Mouse (Mus musculus): ENCODE measurements around the gene Rgl2. TPM values are rescaled to one million over a fixed set of nuclear protein-coding genes. Genes with fewer than 3 reads are reported as not detected.
A peak's percentile ranks its signal among the peaks of the same experiment; 100 is the strongest.

Gene Rgl2
- polyA plus RNA-seq, 1 experiment from 2014 or later, result 39.0 TPM

- WGBS, result 46% methylated on average over 19 of the region's 19 CpGs
These were observed 12.0 kb downstream of the Rgl2 start for GRCm38 (mm10) chr17:33941381-33941780.

GRCm38 (mm10) chr17:33943454-33943853, 14.1 kb downstream of the Rgl2 start:
- Histone ChIP-seq H3K4me1 (ENCODE audit: insufficient read depth, low read depth, low read length) (peaks cover 6% of the 10 kb centered on the region; the same call in 1 of the 2 replicates), H3K27me3 (replicated peaks; ENCODE audit: insufficient read depth, low read length) (no peaks in the 10 kb centered on the region), H3K9ac (replicated peaks; ENCODE audit: low read depth) (no peak overlapping the region), H3K36me3 (ENCODE audit: insufficient read depth, low read length) (no peaks in the 10 kb centered on the region), H3K4me2 (replicated peaks; ENCODE audit: low read depth, low read length) (no peak overlapping the region), H3K9me3 (ENCODE audit: low read length) (no peaks in the 10 kb centered on the region), H3K4me3 (ENCODE audit: low read depth, low read length) (no peak overlapping the region), H3K27ac (ENCODE audit: low read length) (no peak overlapping the region)
- TF ChIP-seq CTCF (IDR thresholded peaks at IDR 0.05) (no peak), EP300 (IDR thresholded peaks at IDR 0.05) (no peak)
- 91% methylated on average over 15 of the region's 15 CpGs for WGBS
- ATAC-seq, result no peak
- DNase-seq (ENCODE audit: low spot score), result no peak

More at GRCm38 (mm10) chr17:33941381-33941780, 12.0 kb downstream of the Rgl2 start:
- H3K4me2 ChIP-seq (replicated peaks; ENCODE audit: low read depth, low read length), result peak overlapping the region; percentile 97
- no peaks in the 10 kb centered on the region for H3K27me3 ChIP-seq (replicated peaks; ENCODE audit: insufficient read depth, low read length)
- TF ChIP-seq CTCF (IDR thresholded peaks at IDR 0.05) (no peak), EP300 (IDR thresholded peaks at IDR 0.05) (no peak)
- no peak for ATAC-seq
- 0 out of 2 replicates have a peak, but pooled peaks cover 8% of the 10 kb centered on the region for H3K36me3 ChIP-seq (ENCODE audit: insufficient read depth, low read length)
- no peak overlapping the region for H3K27ac ChIP-seq (ENCODE audit: low read length)
- DNase-seq (ENCODE audit: low spot score), result no peak
- peak overlapping the region; percentile 87; the same call in 1 of the 2 replicates for H3K9ac ChIP-seq (replicated peaks; ENCODE audit: low read depth)
- peak overlapping the region; percentile 62 for H3K4me3 ChIP-seq (ENCODE audit: low read depth, low read length)
- no peaks in the 10 kb centered on the region for H3K9me3 ChIP-seq (ENCODE audit: low read length)
- peaks cover 6% of the 10 kb centered on the region; the same call in 1 of the 2 replicates for H3K4me1 ChIP-seq (ENCODE audit: insufficient read depth, low read depth, low read length)

GRCm38 (mm10) chr17:33947430-33948089, 18.2 kb downstream of the Rgl2 start:
- H3K36me3 ChIP-seq (ENCODE audit: insufficient read depth, low read length), result no peaks in the 10 kb centered on the region
- no peak for ATAC-seq
- 87% methylated on average over 10 of the region's 10 CpGs for WGBS
- H3K4me1 ChIP-seq (ENCODE audit: insufficient read depth, low read depth, low read length), result peaks cover 3% of the 10 kb centered on the region; the same call in 1 of the 2 replicates
- H3K9me3 ChIP-seq (ENCODE audit: low read length), result no peaks in the 10 kb centered on the region
- no peak overlapping the region for H3K9ac ChIP-seq (replicated peaks; ENCODE audit: low read depth)
- TF ChIP-seq CTCF (IDR thresholded peaks at IDR 0.05) (no peak), EP300 (IDR thresholded peaks at IDR 0.05) (no peak)
- H3K4me2 ChIP-seq (replicated peaks; ENCODE audit: low read depth, low read length), result no peak overlapping the region
- no peak overlapping the region for H3K4me3 ChIP-seq (ENCODE audit: low read depth, low read length)
- H3K27ac ChIP-seq (ENCODE audit: low read length), result no peak overlapping the region
- H3K27me3 ChIP-seq (replicated peaks; ENCODE audit: insufficient read depth, low read length), result no peaks in the 10 kb centered on the region
- DNase-seq (ENCODE audit: low spot score), result no peak

- no peak overlapping the region for H3K27ac ChIP-seq (ENCODE audit: low read length)
- no peaks in the 10 kb centered on the region for H3K9me3 ChIP-seq (ENCODE audit: low read length)
- no peak overlapping the region for H3K9ac ChIP-seq (replicated peaks; ENCODE audit: low read depth)
- no peak overlapping the region for H3K4me2 ChIP-seq (replicated peaks; ENCODE audit: low read depth, low read length)
- no peaks in the 10 kb centered on the region for H3K27me3 ChIP-seq (replicated peaks; ENCODE audit: insufficient read depth, low read length)
- H3K4me1 ChIP-seq (ENCODE audit: insufficient read depth, low read depth, low read length), result peaks cover 3% of the 10 kb centered on the region; the same call in 1 of the 2 replicates
- no peak for DNase-seq (ENCODE audit: low spot score)
- H3K36me3 ChIP-seq (ENCODE audit: insufficient read depth, low read length), result peaks cover 4% of the 10 kb centered on the region; the same call in 1 of the 2 replicates
- ATAC-seq, result no peak
- TF ChIP-seq CTCF (IDR thresholded peaks at IDR 0.05) (no peak), EP300 (IDR thresholded peaks at IDR 0.05) (no peak)
- 82% methylated on average over 21 of the region's 22 CpGs for WGBS
- no peak overlapping the region for H3K4me3 ChIP-seq (ENCODE audit: low read depth, low read length)
These were observed 19.0 kb downstream of the Rgl2 start for GRCm38 (mm10) chr17:33948090-33948904.

- no peaks in the 10 kb centered on the region for H3K9me3 ChIP-seq (ENCODE audit: low read length)
- no peak overlapping the region for H3K4me3 ChIP-seq (ENCODE audit: low read depth, low read length)
- TF ChIP-seq CTCF (IDR thresholded peaks at IDR 0.05) (no peak), EP300 (IDR thresholded peaks at IDR 0.05) (no peak)
- peaks cover 4% of the 10 kb centered on the region; the same call in 1 of the 2 replicates for H3K4me1 ChIP-seq (ENCODE audit: insufficient read depth, low read depth, low read length)
- no peak for DNase-seq (ENCODE audit: low spot score)
- H3K9ac ChIP-seq (replicated peaks; ENCODE audit: low read depth), result no peak overlapping the region
- ATAC-seq, result no peak
- WGBS, result 83% methylated on average over 19 of the region's 19 CpGs
- no peak overlapping the region for H3K4me2 ChIP-seq (replicated peaks; ENCODE audit: low read depth, low read length)
- H3K27ac ChIP-seq (ENCODE audit: low read length), result no peak overlapping the region
- no peaks in the 10 kb centered on the region for H3K27me3 ChIP-seq (replicated peaks; ENCODE audit: insufficient read depth, low read length)
- H3K36me3 ChIP-seq (ENCODE audit: insufficient read depth, low read length), result peaks cover 4% of the 10 kb centered on the region; the same call in 1 of the 2 replicates
These were observed 19.7 kb downstream of the Rgl2 start for GRCm38 (mm10) chr17:33948905-33949537.
